Mouse (Mus musculus) intestine, embryonic 15.5 days (tissue): Measurements from ENCODE around the gene Olfr1211. TPM values are rescaled to one million over a fixed set of nuclear protein-coding genes. Genes with fewer than 3 reads are reported as not detected.

Experiments
- ATAC-seq: fragments of 200-750 bp; cut with Nextera tagmentation; 2 replicates; pipeline ENCODE4 v1.8.0; 2017; ENCODE audit warnings: moderate TSS enrichment, moderate library complexity
- H3K27ac ChIP-seq: fragments of 300-500 bp; sonication (generic); 2 replicates; pipeline ENCODE4 v1.5.1; 2015; ENCODE audit warnings: mild to moderate bottlenecking, inconsistent platforms
- H3K27me3 ChIP-seq: fragments of 300-500 bp; sonication (generic); replicated peaks from 2 replicates; pipeline ENCODE4 v1.6.1; 2015; ENCODE audit warnings: inconsistent platforms
- H3K36me3 ChIP-seq: fragments of 300-500 bp; sonication (generic); 2 replicates; pipeline ENCODE4 v1.6.1; 2015; ENCODE audit warnings: inconsistent platforms
- H3K4me1 ChIP-seq: fragments of 300-500 bp; sonication (generic); replicated peaks from 2 replicates; pipeline ENCODE4 v1.6.1; 2015; ENCODE audit warnings: inconsistent platforms
- H3K4me2 ChIP-seq: fragments of 300-500 bp; sonication (generic); replicated peaks from 2 replicates; pipeline ENCODE4 v1.6.1; 2015; ENCODE audit warnings: mild to moderate bottlenecking, inconsistent platforms
- H3K4me3 ChIP-seq: fragments of 300-500 bp; sonication (generic); replicated peaks from 2 replicates; pipeline ENCODE4 v1.5.1; 2015; ENCODE audit warnings: inconsistent platforms
- H3K9ac ChIP-seq: fragments of 300-500 bp; sonication (generic); 2 replicates; pipeline ENCODE4 v1.6.1; 2015; ENCODE audit warnings: inconsistent platforms
- H3K9me3 ChIP-seq: fragments of 300-500 bp; sonication (generic); 2 replicates; pipeline ENCODE4 v1.6.1; 2016; ENCODE audit warnings: inconsistent platforms
- whole genome bisulfite sequencing: fragments of 180-500 bp; shearing (Covaris S2); methylation state at CpG from one replicate; pipeline ENCODE4 v1.1.7; 2015; 5-methylcytosine and 5-hydroxymethylcytosine counted together
- polyA plus RNA-seq: library from polyadenylated mRNA; unstranded; fragments of >200 nt; fragmentation: Nextera tagmentation; extraction: Ambion mirVana; gene quantifications from 2 replicates; pipeline ENCODE4 v1.2.1, GENCODE M21; 2015

The Olfr1211 gene
- not detected in 2 replicates for polyA plus RNA-seq

DNA sequence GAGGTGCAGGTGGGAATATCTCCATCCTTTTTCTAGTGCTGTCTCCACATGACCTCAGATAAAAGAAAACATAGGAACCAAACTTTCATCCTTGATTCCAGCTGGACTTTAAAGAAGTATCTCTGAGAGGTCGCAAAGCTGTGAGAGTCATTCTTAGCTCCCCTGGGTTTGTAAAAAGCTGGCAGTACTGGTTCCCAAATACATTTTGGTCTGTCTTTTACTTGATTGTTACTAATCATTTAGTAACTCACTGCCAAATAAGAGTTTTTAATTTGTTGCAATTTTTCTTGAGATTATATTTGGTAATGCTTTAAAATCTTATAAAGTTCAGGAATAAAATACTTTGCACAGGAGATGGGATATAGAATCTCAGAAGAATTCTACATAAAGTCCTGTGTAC lies at the start of gene Olfr1211:
TSS of gene Olfr1211 (minus strand) at position 101 of the 400 bp plus-strand sequence.
- WGBS: 93% methylated on average over 1 of the region's 1 CpGs
- H3K4me1 ChIP-seq: no peaks in the 10 kb centered on the region
- H3K36me3 ChIP-seq: no peaks in the 10 kb centered on the region
- no peak within 1 kb of the TSS for H3K4me2 ChIP-seq
- H3K9me3 ChIP-seq: no peaks in the 10 kb centered on the region
- no peak within 1 kb of the TSS for H3K4me3 ChIP-seq
- no peak for ATAC-seq
- H3K9ac ChIP-seq: no peak within 1 kb of the TSS
- no peak within 1 kb of the TSS for H3K27ac ChIP-seq
- no peaks in the 10 kb centered on the region for H3K27me3 ChIP-seq

DNA sequence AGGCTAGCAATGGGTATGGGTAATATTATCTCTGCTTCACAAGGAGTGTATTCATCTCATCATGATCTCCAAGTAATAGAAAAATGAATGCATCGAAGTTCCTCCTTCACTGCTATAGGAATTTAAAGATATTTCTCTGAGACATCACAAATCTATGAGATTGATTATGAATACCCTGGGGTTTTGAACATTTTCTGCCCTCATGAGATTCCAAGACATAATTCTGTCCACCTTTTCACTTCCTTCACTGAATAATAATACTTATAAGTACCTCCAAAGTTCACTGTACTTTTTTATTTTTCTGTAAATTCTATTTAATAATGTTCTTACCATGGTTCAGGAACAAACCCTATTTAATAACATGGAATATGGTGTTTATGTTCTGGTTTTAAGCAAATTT lies 42.3 kb upstream of the Olfr1211 start, which contains the start of gene Gm13762:
TSS of gene Gm13762 (minus strand) at position 101 of the 400 bp plus-strand sequence.
- H3K27me3 ChIP-seq: no peaks in the 10 kb centered on the region
- H3K9ac ChIP-seq: no peak within 1 kb of the TSS
- H3K4me2 ChIP-seq: no peak within 1 kb of the TSS
- no peaks in the 10 kb centered on the region for H3K36me3 ChIP-seq
- no peaks in the 10 kb centered on the region for H3K9me3 ChIP-seq
- H3K4me3 ChIP-seq: no peak within 1 kb of the TSS
- H3K27ac ChIP-seq: no peak within 1 kb of the TSS
- H3K4me1 ChIP-seq: no peaks in the 10 kb centered on the region
- ATAC-seq: no peak
- 85% methylated on average over 1 of the region's 1 CpGs for WGBS

DNA sequence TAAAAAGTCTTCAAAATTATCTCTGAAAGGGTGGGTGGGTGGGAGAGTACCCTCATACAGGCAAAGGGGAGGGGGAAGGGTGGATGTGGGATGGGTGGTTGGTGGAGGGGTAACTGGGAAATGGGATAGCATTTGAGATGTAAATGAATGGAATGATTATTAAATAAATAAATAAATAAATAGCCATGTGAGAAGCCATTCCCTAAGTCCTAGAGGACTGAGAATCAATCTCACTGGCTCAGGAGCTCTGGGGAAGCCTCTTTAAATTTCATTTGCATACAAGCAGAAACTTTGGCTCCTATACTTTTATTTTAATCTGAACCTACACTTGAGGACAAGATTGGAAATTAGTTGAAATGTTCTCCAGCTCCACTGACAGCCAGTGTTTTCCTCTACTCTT lies 15.8 kb upstream of the Olfr1211 start, which contains the start of gene Olfr1212:
TSS of gene Olfr1212 (plus strand) at position 301 of the 400 bp plus-strand sequence.
- no peaks in the 10 kb centered on the region for H3K27me3 ChIP-seq
- no peaks in the 10 kb centered on the region for H3K4me1 ChIP-seq
- ATAC-seq: no peak

GRCm38 (mm10) chr2:88915057-88915456 lies 22.9 kb downstream of the Olfr1211 start, which contains the start of gene Olfr1209:
Gene Olfr1209, minus strand, starts transcription at chr2:88915157.
- H3K4me1 ChIP-seq: no peaks in the 10 kb centered on the region
- H3K9me3 ChIP-seq: no peaks in the 10 kb centered on the region
- H3K36me3 ChIP-seq: no peaks in the 10 kb centered on the region
- H3K27me3 ChIP-seq: no peaks in the 10 kb centered on the region
- H3K4me3 ChIP-seq: no peak within 1 kb of the TSS
- no peak within 1 kb of the TSS for H3K4me2 ChIP-seq
- H3K9ac ChIP-seq: no peak within 1 kb of the TSS
- no peak for ATAC-seq
- 90% methylated on average over 3 of the region's 3 CpGs for WGBS
- no peak within 1 kb of the TSS for H3K27ac ChIP-seq

More for the DNA sequence above, 15.8 kb upstream of the Olfr1211 start, which contains the start of gene Olfr1212:
- no peak within 1 kb of the TSS for H3K4me2 ChIP-seq
- H3K9me3 ChIP-seq: no peaks in the 10 kb centered on the region
- no peak within 1 kb of the TSS for H3K27ac ChIP-seq
- no peak within 1 kb of the TSS for H3K4me3 ChIP-seq
- no peak within 1 kb of the TSS for H3K9ac ChIP-seq
- H3K36me3 ChIP-seq: no peaks in the 10 kb centered on the region

GRCm38 (mm10) chr2:88902211-88902610 lies 35.7 kb downstream of the Olfr1211 start, which contains the start of gene Olfr1208:
Gene Olfr1208, minus strand, starts transcription at chr2:88902311.
- H3K36me3 ChIP-seq: no peaks in the 10 kb centered on the region
- H3K9ac ChIP-seq: no peak within 1 kb of the TSS
- no peak within 1 kb of the TSS for H3K4me3 ChIP-seq
- H3K27me3 ChIP-seq: no peaks in the 10 kb centered on the region
- no peak for ATAC-seq
- H3K27ac ChIP-seq: no peak within 1 kb of the TSS
- H3K4me2 ChIP-seq: no peak within 1 kb of the TSS
- no peaks in the 10 kb centered on the region for H3K4me1 ChIP-seq
- no peaks in the 10 kb centered on the region for H3K9me3 ChIP-seq

Other genes starting within 250 kb of the Olfr1211 start
- gene Olfr1195, start 248.9 kb downstream of the Olfr1211 start, polyA plus RNA-seq: not detected in 2 replicates
- gene Olfr1196, start 233.5 kb downstream of the Olfr1211 start, polyA plus RNA-seq: not detected in 2 replicates
- not detected in 2 replicates for gene Olfr1197, start 205.7 kb downstream of the Olfr1211 start, polyA plus RNA-seq
- gene Olfr1198, start 186.7 kb downstream of the Olfr1211 start, polyA plus RNA-seq: not detected in 2 replicates
- gene Olfr1199, start 177.6 kb downstream of the Olfr1211 start, polyA plus RNA-seq: not detected in 2 replicates
- not detected in 2 replicates for gene Olfr1200, start 167.6 kb downstream of the Olfr1211 start, polyA plus RNA-seq
- not detected in 2 replicates for gene Olfr1201, start 145.1 kb downstream of the Olfr1211 start, polyA plus RNA-seq
- not detected in 2 replicates for gene Olfr1202, start 123.6 kb downstream of the Olfr1211 start, polyA plus RNA-seq
- not detected in 2 replicates for gene Olfr1205, start 108.4 kb downstream of the Olfr1211 start, polyA plus RNA-seq
- gene Olfr1204, start 88.8 kb downstream of the Olfr1211 start, polyA plus RNA-seq: not detected in 2 replicates
- gene Olfr1206, start 74.9 kb downstream of the Olfr1211 start, polyA plus RNA-seq: not detected in 2 replicates
- not detected in 2 replicates for gene Olfr1208, start 35.8 kb downstream of the Olfr1211 start, polyA plus RNA-seq
- gene Olfr1209, start 23.0 kb downstream of the Olfr1211 start, polyA plus RNA-seq: not detected in 2 replicates
- not detected in 2 replicates for gene Olfr1212, start 15.9 kb upstream of the Olfr1211 start, polyA plus RNA-seq
- gene Gm13762, start 42.2 kb upstream of the Olfr1211 start, polyA plus RNA-seq: not detected in 2 replicates
- not detected in 2 replicates for gene Olfr1214, start 54.5 kb upstream of the Olfr1211 start, polyA plus RNA-seq
- gene Olfr1215, start 68.9 kb upstream of the Olfr1211 start, polyA plus RNA-seq: not detected in 2 replicates
- gene Olfr1216, start 80.2 kb upstream of the Olfr1211 start, polyA plus RNA-seq: not detected in 2 replicates
- not detected in 2 replicates for gene Olfr1217, start 94.0 kb upstream of the Olfr1211 start, polyA plus RNA-seq
- not detected in 2 replicates for gene Olfr1218, start 123.1 kb upstream of the Olfr1211 start, polyA plus RNA-seq
- gene Olfr1219, start 145.4 kb upstream of the Olfr1211 start, polyA plus RNA-seq: not detected in 2 replicates
- not detected in 2 replicates for gene Olfr1220, start 168.7 kb upstream of the Olfr1211 start, polyA plus RNA-seq
- gene Olfr1221, start 179.2 kb upstream of the Olfr1211 start, polyA plus RNA-seq: not detected in 2 replicates
- not detected in 2 replicates for gene Olfr1222, start 194.9 kb upstream of the Olfr1211 start, polyA plus RNA-seq
- not detected in 2 replicates for gene Olfr1223, start 213.4 kb upstream of the Olfr1211 start, polyA plus RNA-seq
- not detected in 2 replicates for gene Olfr1224-ps1, start 226.0 kb upstream of the Olfr1211 start, polyA plus RNA-seq
- not detected in 2 replicates for gene Olfr1225, start 236.6 kb upstream of the Olfr1211 start, polyA plus RNA-seq